Mouse (Mus musculus): ENCODE data around the gene Tubg2.

Tubg2 gene

GRCm38 (mm10) chr11:101140164-101140819 is 15.4 kb upstream of the Tubg2 start:
- peak; percentile 53 for DNase-seq

- no peak for DNase-seq
Observed at GRCm38 (mm10) chr11:101141088-101141487, 14.6 kb upstream of the Tubg2 start.

GRCm38 (mm10) chr11:101142215-101142967 is 13.3 kb upstream of the Tubg2 start:
- no peak for DNase-seq

- peak; percentile 73 for DNase-seq
Observed at GRCm38 (mm10) chr11:101143338-101144225, 12.1 kb upstream of the Tubg2 start.

GRCm38 (mm10) chr11:101146377-101146776 is 9.3 kb upstream of the Tubg2 start:
- DNase-seq, result peak; percentile 52

GRCm38 (mm10) chr11:101148751-101149150 is 7.0 kb upstream of the Tubg2 start:
- no peak for DNase-seq

GRCm38 (mm10) chr11:101149178-101150105 is 6.3 kb upstream of the Tubg2 start:
- DNase-seq, result peak; percentile 19

GRCm38 (mm10) chr11:101151063-101151462 is 4.6 kb upstream of the Tubg2 start:
- DNase-seq, result no peak

- DNase-seq, result no peak
Observed at GRCm38 (mm10) chr11:101152825-101153224, 2.9 kb upstream of the Tubg2 start.

GRCm38 (mm10) chr11:101154648-101155047 is 1.1 kb upstream of the Tubg2 start:
- DNase-seq, result peak; percentile 37

GRCm38 (mm10) chr11:101155151-101155550 is 556 bp upstream of the Tubg2 start:
- DNase-seq, result peak; percentile 21

GRCm38 (mm10) chr11:101160151-101160550 is 4.4 kb downstream of the Tubg2 start:
- peak; percentile 55 for DNase-seq

- peak; percentile 53 for DNase-seq
Observed at GRCm38 (mm10) chr11:101160981-101161505, 5.3 kb downstream of the Tubg2 start.

GRCm38 (mm10) chr11:101161551-101161950 is 5.8 kb downstream of the Tubg2 start:
- no peak for DNase-seq

GRCm38 (mm10) chr11:101162301-101162700 is 6.6 kb downstream of the Tubg2 start:
- peak; percentile 50 for DNase-seq

- DNase-seq, result peak; percentile 72
Observed at GRCm38 (mm10) chr11:101162772-101163171, 7.1 kb downstream of the Tubg2 start.

GRCm38 (mm10) chr11:101163476-101164350 is 8.0 kb downstream of the Tubg2 start:
- peak; percentile 66 for DNase-seq

GRCm38 (mm10) chr11:101164351-101164665 is 8.6 kb downstream of the Tubg2 start:
- peak; percentile 37 for DNase-seq

- DNase-seq, result peak; percentile 44
Observed at GRCm38 (mm10) chr11:101164677-101165580, 9.2 kb downstream of the Tubg2 start.

- peak; percentile 60 for DNase-seq
Observed at GRCm38 (mm10) chr11:101166357-101166756, 10.7 kb downstream of the Tubg2 start.
